Mouse (Mus musculus) ES-E14 (cell line): Measurements from ENCODE around the gene Sertad1.

Experiments used
- CHD2 ChIP-seq: IDR thresholded peaks from 2 replicates; pipeline ENCODE4 v1.6.1; 2014; ENCODE audit warnings: mild to moderate bottlenecking, low read depth, low read length, inconsistent platforms
- HCFC1 ChIP-seq: IDR thresholded peaks from 2 replicates; pipeline ENCODE4 v1.6.1; 2012; ENCODE audit warnings: low read length, inconsistent platforms, borderline replicate concordance; ENCODE audit not compliant: insufficient read depth
- MAFK ChIP-seq: IDR thresholded peaks from 2 replicates; pipeline ENCODE4 v1.6.1; 2014; ENCODE audit warnings: mild to moderate bottlenecking, low read depth, low read length, inconsistent platforms; ENCODE audit not compliant: insufficient read depth
- ZNF384 ChIP-seq: IDR thresholded peaks from 2 replicates; pipeline ENCODE4 v1.6.1; 2012; ENCODE audit warnings: low read depth, low read length, inconsistent platforms

- no peak for TF ChIP-seq ZNF384
- no peak for TF ChIP-seq MAFK
- no peak for TF ChIP-seq HCFC1
- TF ChIP-seq CHD2 = no peak
These were observed 33.4 kb downstream of the Sertad1 start for GRCm38 (mm10) chr7:27520104-27520503.
